Mouse (Mus musculus): Measurements from ENCODE around the gene Alx3.
"Not testable (repeated sequence)": the region's sequence is repeated elsewhere in the genome, so short reads cannot be mapped to it uniquely, and the experiment has no call there.

The Alx3 gene

DNA sequence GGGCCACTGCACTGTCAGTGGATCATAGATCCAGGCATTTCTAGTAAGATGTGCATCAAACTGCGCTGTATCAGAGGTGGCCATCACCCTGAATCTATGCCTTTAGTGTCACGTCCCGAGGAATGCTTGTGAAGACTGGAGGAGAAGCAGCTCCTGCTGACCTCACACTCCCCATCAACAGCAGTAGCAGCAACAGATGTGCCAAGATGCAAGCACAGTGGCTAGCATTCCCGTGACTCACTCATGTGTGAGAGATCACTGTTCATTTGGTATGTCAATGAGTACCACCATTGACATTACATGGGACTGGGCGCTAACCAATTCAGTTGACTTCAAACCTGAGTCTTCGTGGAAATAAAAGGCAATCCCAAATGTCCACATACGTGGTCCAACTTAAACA is 32.8 kb downstream of the Alx3 start:
- DNase-seq: no peak

DNA sequence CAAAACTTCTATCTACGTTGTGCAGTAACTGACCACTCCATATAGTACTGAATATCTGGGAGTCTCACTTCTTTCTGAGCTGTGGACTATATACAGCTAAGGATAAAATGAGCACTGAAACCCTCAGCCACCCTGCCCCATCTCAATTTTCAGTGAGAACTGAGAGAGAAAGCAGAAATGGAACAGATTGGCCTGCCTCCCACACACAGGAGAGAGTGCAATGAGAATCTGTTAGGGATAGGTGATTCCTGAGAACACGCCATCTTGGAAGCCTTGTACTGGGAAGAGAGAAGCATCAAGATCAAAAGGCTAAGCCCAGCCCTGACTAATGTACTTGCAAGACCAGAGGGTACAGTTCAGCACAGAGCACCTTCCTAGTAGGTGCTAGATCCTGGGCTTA is 33.7 kb downstream of the Alx3 start:
- DNase-seq: no peak

DNA sequence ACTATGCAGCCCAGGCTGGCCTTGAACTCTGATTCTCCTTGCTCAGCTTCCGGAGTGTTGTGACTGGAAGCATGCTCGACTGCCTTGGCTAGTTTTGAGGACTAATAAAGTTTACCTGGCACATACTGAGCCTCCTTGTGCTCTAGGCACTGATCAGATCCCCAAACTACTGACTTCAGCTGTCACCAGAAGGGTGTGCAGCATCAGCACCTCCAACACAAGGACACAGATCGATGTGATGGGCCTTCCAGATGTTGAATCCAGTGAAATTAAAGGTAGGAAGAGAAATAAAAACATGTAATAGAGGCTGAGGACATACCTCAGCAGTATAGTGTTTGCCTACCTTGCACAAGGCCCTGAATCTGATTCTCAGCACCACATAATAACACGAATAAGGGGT is 34.6 kb downstream of the Alx3 start:
- no peak for DNase-seq

DNA sequence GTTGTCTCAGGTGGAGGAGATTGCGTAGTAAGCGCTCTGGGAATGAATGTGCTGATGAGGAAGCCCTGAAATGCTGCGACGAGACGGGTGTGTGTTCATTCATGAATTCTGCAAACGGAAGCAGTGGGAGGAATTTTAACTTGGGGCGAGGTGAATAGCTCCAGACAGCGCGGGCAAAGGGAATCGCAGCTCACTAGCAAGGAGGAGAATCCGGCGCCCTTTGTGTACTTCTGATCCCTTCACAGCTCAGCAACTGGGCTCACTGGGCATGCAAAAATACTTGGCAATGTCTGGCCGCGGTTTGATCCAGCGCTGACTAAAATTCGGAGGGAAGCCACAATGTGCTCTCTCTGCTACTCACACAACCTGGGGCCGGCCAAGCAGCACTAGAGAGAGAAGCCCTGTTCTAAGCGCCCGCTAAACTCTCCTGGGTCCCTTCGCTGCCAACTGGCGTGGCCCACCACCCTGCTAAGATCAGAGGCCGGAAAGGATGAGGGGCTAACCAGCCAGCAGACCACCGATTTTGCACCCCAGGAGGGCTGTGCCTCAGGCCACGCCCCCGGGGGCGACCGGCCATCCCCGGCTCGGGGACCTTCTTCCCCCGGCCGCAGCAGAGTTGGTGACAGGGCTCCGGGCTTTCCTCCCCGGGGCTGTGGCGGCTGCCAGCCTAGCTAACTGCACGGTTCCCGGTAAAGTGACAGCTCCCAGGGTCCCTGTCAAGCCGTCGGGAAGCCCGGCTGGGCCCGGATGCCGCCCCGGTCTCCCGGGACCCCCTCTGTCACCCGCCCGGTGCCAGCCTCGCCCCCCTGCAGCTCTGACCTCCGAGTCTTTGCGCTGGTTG is 36.1 kb downstream of the Alx3 start, which contains the start of gene Gm10961:
TSS of gene Gm10961 (plus strand) at position 641 of the 841 bp plus-strand sequence.
- DNase-seq: no peak

DNA sequence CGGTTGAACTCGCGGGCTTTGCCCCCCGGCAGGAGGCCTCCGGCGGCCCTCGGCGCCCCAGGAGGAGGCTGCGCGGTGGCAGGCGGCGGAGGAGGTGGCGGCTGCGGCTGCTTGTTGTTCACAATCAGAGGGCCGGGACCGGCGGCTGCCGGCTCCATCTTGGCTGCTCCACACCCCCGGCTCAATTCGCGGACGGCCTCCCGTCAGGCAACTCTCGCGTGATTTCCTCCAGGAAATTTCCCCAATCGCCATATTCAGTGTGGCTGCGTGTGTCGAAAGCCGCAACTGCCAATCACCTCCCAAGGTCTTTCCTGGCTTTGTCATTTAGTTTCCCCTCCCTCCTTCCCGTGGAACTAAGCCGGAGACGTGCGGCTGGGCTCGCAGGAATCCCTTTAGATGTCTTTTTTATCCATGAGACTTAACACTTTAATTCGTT is 36.7 kb downstream of the Alx3 start, which contains the start of gene Strip1:
TSS of gene Strip1 (minus strand) at position 172 of the 436 bp plus-strand sequence.
- DNase-seq: peak; percentile 98

DNA sequence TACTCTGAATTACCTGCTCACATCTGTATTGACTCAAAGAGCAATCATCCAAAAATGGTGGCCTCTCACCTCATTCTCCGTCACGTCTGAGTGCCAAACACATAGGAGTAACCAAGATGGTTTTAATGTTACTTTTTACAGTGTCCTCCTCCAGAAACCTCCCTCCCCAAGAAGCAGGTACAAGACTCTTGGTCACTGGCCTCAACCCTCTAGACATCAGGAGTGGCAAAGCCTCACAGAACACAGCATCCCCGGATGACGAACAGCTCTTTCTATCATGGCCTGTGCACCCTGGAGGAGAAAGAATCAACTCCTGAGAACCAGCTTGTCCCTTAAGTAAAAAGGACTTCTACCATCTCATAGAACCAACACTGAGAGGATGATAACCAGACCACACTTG is 38.0 kb downstream of the Alx3 start:
- no peak for DNase-seq

DNA sequence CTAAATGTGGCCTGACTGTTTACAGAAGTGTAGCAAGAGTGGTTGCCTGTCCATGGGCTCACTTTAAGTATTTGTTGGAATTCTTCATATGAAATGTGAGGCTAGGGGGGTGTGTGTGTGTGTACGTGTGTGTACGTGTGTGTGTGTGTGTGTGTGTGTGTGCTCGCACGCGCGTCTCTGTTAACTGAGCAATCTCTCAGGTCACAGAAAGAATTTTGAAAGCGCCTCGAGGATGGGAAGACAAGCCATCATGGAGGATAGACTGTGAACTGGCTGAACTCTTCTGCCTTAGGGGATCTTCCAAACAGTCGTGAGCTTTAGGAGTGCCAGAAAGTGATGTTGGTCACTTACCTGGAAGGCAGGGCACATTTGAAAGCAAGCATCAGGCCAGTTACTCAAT is 39.1 kb downstream of the Alx3 start:
- no peak for DNase-seq

DNA sequence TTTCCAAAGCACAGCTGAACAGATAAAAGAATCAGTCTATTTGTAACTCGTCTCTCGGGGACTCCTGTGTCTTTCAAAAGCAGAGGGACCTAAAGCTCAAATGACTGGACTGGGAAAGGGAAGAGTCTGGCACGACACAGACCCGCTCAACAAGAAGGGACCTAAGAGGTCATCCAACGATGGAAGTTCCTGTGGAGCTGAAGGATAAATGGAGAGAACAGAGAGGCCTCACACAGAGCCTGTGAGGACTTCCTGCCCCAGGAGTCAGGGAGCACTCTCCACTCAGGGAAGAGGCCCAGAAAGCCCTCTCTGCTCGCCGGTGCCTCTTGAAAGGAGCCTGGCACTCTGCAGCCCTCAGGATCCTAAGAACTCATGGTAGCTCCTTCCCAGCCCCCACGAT is 41.0 kb downstream of the Alx3 start:
- DNase-seq: no peak

DNA sequence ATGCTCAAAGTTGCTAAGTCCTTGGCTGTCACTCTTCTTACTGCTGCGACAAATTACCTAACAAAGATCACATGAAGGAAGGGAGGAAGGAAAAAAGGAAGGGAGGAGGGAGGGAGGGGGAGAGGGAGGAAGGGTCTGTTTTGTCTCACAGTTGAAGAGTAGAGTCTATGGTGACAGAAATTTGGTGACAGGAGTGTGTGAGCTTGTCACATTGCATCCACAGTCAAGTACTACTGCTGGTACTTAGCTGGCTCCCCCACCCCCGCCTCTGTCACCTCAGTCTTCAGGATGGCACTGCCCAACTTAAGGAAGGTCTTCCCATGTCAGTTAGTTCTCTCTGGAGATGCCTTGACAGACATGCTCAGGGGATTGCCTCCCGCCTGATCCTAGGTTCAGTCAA is 41.4 kb downstream of the Alx3 start:
- DNase-seq: no peak

DNA sequence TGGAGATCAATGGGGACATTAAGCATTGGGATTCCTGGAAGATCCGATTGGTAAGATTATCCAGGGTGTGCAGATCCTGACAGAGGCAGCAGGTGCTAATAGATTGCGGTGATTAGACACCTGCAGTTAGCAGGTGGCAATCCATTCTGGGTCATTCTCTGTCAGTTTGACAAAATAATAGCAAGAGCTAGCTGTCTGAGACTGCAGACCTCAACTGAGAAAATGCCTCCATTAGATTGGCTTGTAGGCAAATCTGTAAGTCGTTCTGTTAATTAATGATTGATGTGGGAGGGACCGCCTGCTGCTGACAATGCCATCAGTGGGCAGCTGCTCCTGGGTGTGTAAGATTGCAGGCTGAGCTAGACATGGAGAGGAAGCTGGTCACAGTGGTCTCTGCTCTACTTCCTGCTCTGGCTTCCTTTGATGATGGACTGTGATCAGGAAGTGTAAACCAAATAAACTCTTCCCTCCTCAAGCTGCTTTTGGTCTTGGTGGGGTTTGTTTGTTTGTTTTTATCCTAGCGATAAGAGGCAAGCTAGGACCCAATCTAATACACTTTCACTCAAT is 42.9 kb downstream of the Alx3 start:
- peak; percentile 39 for DNase-seq

DNA sequence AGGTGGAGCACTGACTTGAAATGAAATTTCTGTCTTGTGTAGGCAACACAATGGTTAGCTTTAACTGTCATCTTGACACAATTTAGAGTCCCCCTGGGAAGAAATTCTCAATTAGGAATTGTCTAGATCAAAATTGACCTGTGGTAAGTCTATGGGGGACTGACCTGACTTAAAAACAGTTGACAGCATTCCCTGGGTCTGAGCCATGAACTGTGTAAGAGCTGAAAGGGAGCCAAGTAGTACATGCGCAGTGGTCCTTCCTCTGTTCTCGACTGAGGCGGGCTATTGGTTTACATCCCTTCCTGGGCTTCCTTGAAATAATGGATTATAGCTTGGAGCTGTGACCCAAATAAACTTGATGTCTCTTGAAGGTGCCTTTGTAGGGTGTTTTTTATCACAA is 52.1 kb downstream of the Alx3 start:
- DNase-seq: peak; percentile 15

DNA sequence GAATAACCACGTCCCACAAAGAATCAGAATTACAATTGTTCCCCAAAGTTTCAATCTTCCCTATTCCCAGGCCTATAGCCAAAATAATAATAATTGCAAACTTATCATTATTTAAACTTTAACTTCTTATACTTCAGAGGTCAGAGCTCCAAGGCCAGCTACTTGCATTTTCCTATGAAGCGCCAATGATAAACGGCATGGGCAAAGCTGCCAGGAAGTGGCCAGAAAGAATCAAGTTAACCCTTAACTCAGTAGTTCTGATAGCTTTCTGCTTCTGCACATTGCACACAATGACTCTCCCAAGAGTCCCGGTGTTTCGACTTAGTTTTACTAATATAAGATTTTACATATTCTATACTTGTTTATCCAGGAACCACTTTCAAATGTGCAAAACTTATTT is 55.4 kb downstream of the Alx3 start:
- DNase-seq: not testable (repeated sequence)

DNA sequence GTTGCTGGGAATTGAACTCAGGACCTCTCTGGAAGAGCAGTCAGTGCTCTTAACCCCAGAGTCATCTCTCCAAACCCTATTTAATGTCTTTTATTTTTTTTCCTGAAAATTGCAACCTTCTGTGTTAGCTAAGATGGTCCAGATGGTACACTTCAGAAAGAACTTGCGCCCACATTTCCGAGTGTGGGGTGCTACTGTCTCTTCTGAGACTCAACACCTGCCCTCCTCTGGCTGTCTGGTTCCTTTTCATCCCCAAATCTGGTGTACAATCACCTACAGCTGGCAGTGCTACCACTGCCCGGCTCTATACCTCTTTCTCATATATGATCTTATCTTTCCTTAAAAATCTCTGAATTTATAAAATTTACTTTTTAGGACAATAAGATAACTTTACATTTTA is 58.1 kb downstream of the Alx3 start:
- no peak for DNase-seq

DNA sequence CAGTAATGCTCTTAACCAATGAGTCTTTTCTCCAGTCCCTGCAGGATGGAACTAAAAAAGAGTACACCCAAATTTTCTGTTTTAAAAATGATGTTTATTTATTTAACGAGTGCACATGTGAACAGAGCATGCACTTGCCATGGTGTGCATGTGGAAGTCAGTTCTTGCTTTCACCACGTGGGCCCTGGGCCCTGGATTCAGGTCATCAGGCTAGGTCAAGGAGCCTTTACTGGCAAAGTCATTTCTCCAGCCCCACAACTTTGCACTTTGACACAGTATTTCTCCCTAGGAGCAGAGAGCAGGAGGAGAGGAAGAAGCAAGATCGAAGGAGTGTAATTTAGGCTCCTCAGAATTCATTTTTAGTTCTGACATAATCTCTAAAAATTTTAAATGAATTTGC is 60.0 kb downstream of the Alx3 start:
- no peak for DNase-seq
